Mouse (Mus musculus): ENCODE results near the gene Cacna2d3.

- TF ChIP-seq CTCF (IDR thresholded peaks at IDR 0.05) (no peak), POLR2A (IDR thresholded peaks at IDR 0.05; ENCODE audit: insufficient read depth, low read depth, low read length) (no peak)
These were observed 451.1 kb downstream of the Cacna2d3 start for GRCm38 (mm10) chr14:29270541-29270940.
